Mouse (Mus musculus): Measurements from ENCODE around the gene Maats1. TPM values are rescaled to one million over a fixed set of nuclear protein-coding genes. Genes with fewer than 3 reads are reported as not detected.

Maats1 gene
- total RNA-seq, 2 experiments from 2014 or later = 0.13 TPM; not detected in 1

DNA sequence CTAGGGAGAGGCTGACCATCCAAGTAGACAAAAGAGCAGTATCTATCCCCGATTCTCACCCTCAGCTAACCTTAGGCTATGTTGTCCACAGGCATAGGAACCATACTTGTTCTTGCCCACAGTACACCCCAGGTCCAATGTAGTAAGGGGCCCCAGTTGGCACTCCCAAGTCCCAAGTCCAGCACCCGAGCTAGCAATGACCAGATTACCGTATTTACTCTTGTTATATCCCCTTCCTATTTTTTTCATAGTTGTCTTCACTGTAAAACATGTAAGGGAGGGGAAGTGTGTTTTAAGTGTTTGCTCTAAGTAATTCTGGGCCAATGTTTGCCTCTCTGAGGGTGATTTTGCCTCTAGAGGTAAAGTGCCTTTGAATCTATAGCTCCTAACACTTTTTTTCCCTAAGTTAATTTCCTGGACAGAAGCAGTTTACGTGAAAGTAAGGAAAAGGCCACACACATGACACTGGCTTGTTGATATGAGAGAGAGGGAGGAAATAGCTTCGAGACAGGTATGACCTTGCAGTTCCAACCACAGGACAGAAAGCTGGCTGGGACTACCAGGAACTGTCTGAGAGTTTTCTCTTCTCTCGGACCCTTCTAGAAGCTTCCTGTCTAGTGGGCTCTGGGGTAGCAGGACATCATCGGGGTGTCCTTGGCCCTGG lies 47.1 kb downstream of the Maats1 start, which contains the start of gene Nr1i2:
TSS of gene Nr1i2 (minus strand) at position 140 of the 664 bp plus-strand sequence.
- DNase-seq = no peak

DNA sequence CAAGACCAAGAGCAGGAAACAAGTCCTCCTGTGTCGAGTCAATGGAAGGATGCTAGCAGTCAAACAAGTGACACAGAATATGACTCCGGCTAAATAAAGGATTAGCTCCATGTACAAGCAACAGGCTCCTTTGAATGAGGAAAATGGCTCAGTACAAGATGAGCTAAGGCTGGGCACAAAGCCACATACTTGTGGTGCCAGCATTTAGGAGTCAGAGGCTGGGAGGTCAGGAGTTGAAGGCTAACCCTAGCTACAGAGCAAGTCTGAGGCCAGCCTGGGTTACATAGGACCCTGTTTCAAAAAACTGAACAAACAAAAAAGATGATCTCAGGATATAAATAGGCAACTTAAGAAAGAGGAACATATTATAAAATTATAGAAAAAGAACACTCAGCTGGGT lies 51.8 kb downstream of the Maats1 start:
- no peak for DNase-seq

DNA sequence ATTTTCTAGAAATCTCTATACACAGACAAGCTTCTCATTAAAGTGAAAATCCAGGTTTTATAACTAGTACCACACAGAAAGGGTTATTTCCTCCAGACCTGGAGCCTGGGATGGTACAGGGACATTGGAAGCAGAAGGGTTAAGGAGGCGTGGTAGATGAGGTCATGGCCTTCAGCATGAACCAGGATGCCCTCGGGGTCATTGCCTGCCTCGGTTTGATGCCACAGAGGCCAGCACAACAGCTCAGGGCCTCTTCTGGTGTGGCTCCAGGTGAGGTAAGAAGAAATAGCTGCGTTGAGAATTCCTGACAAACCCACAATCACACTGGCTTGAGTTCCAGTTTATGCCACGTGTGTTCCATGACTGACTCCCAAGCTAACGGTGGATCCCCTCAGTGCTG lies 53.1 kb downstream of the Maats1 start:
- DNase-seq = no peak

DNA sequence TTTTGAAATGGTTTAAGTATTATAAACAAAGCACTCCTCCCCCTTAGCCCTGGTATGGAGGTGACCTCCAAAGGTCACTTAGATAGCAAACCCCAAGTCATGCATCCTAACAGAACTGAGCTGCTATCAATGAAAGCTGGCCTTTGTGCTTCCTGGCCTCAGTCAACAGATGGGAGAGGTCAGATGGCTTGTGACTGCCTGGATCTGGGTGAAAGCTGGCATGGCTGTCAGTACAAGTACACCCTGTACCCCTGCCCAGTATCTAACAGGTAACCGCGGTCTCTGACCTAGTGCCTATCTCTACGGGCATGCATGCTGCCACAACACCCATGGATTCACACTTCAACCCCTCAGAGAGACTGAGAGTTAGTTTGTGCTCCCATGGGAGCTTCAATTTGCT lies 54.2 kb downstream of the Maats1 start:
- no peak for DNase-seq

DNA sequence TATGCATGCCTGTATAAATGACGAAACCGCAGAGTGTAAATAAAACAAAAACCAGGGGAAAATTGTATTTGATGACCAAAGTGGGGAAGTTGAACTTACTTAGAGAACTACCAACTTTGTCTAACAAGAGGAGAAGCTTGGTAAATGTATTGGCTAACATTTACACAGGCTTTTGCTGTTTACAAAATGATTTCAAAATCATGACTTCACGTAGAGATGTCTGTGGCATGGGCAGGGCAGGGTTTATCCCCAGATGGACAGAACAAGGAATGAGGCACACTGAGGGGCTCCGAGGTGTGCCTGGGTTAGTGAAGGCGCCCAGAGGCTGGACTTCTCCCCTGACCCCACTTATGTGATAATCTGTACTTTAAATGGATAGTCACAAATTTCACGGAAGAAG lies 54.6 kb downstream of the Maats1 start:
- no peak for DNase-seq

DNA sequence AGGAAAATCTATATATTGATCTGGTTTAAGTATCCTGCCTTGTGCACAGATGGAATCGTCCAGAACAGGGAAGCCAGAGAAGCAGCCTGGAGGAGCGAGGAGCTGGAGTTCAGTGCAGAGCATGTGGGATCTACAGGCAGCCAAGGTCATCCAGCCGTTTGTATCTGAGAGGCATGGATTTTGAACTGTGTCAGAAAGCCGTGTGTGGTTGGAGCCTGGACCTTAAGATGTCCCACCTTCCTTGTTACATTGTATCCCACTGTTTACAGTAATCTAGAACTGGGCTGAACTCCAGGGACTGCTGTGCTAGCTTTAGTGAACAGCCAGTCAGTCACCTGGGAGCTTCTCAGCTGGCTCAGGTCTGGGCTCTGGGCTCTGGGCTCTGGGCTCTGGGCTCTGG lies 55.4 kb downstream of the Maats1 start:
- DNase-seq = no peak

DNA sequence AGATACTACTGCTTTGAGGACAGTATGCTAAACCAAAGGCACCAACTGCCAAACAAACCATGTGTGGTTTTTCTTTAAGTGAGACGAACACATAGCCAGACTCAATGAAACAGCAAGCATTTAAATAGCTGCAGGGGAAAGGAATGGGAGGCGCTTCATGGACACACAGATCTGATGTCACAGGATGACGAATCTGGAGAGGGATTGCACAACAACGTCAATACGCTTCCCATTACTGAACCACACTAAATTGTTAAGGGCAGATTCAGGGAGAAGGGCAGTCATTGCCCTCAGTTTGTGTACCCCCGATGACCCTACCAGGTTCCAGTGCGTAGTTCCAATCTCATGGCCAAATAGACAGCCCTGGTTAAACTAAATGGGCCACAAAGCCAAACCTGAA lies 56.1 kb downstream of the Maats1 start:
- no peak for DNase-seq

DNA sequence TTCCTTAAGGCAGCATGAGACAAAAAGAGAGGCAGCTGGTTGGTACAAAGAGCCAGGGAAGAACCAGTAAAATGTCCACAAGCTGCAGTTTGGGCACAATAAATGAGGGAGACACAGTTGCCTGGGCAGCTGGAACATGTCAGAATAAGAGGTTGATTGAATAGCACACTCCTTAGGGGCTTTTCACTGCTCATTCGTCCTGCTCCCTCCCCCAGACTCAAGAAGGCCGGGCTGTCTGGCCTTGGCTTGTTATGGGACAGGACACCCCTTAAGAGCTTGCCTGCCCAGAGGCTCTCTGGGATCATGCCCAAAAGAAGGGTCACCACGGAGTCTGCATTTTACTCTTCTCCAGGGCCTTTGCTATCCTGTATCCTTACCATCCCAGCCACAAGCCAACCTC lies 58.6 kb downstream of the Maats1 start:
- DNase-seq = no peak

DNA sequence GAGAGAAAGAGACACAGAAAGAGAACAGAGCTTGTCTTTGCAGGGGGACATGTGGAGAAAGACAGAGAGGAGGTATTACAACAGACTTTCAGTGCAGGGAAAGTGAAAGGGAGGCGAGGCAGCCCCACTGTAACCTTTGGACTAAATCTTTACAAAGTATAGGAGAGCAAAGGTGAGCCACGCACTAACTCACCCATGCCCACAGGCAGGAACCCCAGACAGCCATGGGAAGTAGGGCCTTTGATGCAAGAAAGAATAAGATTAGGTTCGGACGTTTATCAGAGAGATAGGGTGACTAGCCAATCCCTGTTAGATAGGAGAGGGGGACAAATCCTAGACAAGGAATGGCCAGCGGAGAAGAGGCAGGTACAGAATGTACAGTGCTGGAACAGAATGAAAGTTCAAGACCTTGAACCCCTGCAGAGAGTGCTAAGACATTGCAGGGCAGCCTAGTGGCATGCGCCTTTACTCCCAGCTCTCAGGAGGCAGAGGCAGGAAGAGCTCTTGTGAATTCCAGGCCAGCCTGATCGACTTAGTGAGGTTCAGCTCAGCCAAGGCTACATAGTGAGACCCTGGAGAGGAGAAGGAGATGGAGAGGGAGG lies 59.3 kb downstream of the Maats1 start:
- DNase-seq = no peak

DNA sequence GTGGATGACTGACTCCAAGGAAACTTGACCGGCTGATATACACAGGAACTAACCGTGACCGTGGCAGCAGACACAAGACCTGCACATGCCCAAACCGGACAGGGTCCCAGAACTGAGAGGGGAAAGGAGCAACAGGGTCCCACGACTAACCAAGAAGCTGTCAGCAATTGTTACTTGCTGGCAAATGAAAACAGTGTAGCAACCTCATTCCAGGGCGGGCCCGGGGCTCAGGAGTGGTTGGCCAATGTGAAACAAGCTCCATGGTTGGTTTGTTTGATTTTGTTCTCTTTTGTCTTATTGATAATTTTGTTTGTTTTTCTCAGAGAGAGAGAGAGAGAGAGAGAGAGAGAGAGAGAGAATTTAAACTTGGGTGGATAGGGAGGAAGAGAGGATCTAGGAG lies 61.0 kb downstream of the Maats1 start:
- no peak for DNase-seq

DNA sequence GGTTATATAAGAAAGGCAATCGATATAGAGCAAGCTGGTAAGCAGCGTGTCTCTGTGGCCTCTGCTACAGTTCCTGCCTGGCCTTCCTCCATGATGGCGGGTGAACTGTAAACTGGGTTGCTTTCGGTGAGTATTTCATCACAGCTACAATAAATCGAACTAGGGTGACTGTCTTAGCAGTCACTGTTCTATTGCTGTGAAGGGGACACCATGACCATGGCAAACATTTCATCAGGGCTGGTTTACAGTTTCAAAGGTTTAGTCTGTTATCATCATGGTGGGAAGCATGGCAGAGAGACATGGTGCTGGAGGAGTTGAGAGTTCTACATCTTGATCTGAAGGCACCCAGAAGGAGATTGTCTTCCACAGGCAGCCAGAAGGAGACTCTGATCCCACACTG lies 62.1 kb downstream of the Maats1 start:
- DNase-seq = no peak

DNA sequence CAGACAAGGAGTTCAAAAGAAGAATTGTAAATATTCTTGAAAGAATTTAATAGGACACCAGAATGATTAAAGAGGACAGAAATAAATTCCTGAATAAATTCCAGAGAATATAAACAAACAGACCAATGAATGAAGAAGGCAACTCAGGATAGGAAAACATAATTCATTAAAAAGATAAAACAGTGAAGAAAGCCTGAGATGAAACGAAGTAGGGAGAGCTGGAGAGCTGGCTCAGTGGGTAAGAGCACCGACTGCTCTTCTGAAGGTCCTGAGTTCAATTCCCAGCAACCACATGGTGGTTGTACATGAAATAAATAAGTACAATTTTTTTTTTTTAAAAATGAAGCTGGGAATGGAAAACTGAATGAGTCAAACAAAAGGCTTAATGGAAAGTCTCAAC lies 67.2 kb downstream of the Maats1 start:
- DNase-seq = no peak

DNA sequence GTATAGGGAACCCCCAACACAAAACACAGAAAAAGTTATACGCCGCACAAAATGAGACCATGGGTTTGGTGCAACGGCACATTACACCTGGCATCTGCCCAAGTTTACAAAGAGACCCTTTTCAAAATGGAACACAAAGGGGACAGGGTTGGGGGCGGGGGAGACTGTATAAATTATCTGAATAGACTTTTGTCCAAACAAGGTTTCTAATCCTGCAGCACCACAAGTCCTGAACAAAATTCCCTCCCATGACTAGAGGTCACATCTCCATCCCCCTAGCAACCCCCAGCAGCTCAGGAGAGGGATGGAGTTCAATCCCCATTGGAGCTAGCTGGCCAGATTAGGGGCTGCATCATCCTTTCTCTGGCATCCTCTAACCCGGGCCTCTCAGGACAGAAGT lies 69.5 kb downstream of the Maats1 start:
- DNase-seq = no peak

DNA sequence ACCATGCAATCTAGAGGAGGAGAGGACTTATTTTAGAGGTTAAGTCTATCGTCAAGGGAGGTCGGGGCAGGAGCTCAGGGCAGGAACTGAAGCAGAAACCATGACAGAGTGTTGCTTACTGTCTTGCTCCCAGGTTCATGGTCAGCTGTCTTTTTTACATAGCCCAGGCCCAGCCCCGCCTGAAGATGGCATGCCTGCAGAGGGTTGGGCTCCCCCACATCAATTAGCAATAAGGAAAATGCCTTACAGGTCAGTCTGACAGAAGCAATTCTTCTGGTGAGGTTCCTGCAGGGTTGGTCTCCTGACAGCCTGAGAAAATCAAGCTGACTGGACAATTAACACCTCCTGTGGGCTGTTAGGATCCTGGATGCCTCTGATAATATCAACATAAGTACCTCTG lies 70.3 kb downstream of the Maats1 start:
- no peak for DNase-seq

DNA sequence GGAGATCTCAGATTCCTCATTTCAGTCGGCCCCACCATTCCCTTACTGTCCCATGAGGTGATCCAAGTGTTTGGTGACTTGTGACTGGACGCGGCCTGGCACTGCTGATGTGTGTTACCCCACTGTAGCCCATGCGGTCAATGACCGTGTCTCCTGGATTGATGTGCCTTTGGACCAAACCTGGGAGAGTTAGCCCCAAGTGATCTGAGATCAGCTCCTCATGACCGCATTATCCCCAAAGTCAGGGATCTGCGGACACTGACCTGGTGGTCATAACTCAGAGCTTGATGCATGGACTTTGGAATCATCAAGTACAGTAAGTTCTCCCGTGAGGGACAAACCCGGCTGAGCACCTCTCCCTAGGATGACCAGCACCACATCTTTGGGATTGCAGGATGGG lies 86.0 kb downstream of the Maats1 start:
- DNase-seq = no peak

DNA sequence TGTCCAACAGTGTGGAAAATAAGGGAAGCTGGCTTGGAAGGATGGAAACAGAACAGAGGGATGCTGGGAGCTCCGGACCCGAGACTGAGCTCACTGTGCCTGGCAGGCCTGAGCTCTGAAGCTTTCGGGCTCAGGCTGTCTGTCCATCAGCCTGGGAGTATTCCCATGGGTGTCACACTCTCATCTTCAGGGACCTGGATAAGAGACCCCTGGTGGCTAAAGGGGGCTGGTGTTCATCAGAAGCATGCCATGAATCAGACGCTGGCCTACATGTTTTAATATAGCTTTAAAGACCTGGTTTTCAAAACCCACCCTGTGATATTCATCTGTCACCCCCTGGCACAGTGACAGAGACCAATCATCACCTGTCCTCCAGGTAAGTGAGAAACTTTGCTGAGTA lies 86.8 kb downstream of the Maats1 start:
- DNase-seq = no peak

DNA sequence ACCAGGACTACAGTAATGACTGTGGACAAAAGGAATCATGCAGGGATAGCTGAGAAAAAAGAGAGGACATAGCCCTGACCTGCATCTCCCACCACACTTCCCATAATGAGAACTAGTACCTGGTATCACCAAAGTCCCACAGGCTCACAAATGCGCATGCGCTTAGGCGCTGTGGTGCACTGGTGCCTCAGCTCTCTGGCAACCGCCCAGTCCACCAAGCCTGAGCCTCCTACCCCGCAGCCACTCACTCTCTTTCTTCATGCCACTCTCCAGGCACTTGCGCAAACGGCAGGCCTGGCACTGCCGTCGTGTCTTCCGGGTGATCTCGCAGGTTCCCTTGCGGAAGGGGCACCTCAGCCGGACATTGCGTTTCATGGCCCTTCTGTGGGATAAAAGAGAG lies 87.9 kb downstream of the Maats1 start:
- no peak for DNase-seq

DNA sequence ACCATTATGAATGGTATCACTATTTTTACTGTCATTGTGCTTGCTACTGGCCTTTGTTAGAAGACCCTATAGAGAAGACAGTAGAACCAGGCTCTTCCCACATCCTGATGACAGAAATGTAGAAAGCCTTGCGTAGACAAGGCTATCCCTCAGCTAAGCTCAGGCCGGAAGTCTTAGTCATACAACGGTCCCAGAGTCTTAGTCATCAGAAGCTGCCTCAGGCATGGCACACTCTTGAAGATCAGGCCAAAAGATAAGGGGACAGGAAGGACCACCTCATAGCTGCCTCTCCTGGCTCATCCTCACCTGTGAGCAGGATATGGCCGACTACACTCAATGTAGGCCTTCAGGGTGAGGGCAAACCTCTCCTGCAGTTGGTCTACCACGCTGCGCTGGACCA lies 91.5 kb downstream of the Maats1 start:
- no peak for DNase-seq

DNA sequence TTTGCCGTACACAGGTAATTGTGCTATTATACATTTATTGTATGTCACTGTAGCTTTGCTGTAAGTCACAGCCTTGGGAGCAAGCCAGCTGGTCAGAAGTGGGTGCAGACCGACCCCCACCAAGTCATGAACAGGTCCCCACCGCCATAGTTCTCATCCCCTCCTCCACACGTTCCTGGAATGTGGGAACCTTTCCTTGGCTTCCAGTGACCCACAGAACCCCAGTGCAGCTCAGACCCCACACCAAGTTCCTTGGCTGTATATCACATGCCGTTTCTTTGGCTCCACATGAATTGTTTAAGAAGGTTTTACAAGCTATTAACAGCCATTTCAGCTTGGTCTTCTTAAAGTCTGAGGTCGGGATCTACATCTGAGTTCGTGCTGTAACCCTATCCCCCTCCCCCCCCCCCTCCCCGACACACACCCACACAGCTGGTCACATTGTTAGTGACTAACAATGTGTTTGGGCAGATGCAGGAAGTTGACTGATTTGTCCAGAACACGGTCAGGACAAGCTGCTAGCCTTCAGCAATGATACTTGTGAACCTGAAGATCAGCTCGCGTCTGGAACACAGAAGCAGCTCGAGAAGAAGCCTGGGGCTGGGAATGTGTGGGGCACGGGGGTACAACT lies 93.5 kb downstream of the Maats1 start:
- peak in 1 of 2 experiments; percentile 19 for DNase-seq

Other genes with a start within 250 kb of the Maats1 start
- not detected for gene Nr1i2, start 47.3 kb downstream of the Maats1 start, total RNA-seq (2021)
- gene Cox17, start 4.8 kb upstream of the Maats1 start, total RNA-seq (2021) = 100 to 1,000 TPM; 345 to 380 TPM
- 1 to 10 TPM in 1 of 2 experiments, not detected in 1; 1.4 TPM for gene Gm21987, start 4.9 kb upstream of the Maats1 start, total RNA-seq (2021)
- 100 to 1,000 TPM; 515 to 590 TPM for gene Popdc2, start 20.1 kb upstream of the Maats1 start, total RNA-seq (2021)
- gene Pla1a, start 91.0 kb upstream of the Maats1 start, total RNA-seq (2021) = 1 to 10 TPM; 6.2 to 8.7 TPM
- 10 to 100 TPM; 25.6 to 26.8 TPM for gene Adprh, start 110.6 kb upstream of the Maats1 start, total RNA-seq (2021)
- under 1 TPM; 0.39 to 0.94 TPM for gene Cd80, start 113.4 kb upstream of the Maats1 start, total RNA-seq (2021)
- 10 to 100 TPM; 67.1 to 68.3 TPM for gene Timmdc1, start 180.5 kb upstream of the Maats1 start, total RNA-seq (2021)
- gene Poglut1, start 208.1 kb upstream of the Maats1 start, total RNA-seq (2021) = 10 to 100 TPM; 10.5 to 13.2 TPM
- 10 to 100 TPM; 19.1 to 23.9 TPM for gene Tmem39a, start 216.6 kb upstream of the Maats1 start, total RNA-seq (2021)

Data from heart, adult 18-20 months (tissue).